Mouse (Mus musculus): ENCODE results near the gene Hnrnpm. TPM values are rescaled to one million over a fixed set of nuclear protein-coding genes. Genes with fewer than 3 reads are reported as not detected.

The Hnrnpm gene
- total and polyA plus RNA-seq, 2 experiments from 2014 or later, result 54.3 to 139 TPM

DNA sequence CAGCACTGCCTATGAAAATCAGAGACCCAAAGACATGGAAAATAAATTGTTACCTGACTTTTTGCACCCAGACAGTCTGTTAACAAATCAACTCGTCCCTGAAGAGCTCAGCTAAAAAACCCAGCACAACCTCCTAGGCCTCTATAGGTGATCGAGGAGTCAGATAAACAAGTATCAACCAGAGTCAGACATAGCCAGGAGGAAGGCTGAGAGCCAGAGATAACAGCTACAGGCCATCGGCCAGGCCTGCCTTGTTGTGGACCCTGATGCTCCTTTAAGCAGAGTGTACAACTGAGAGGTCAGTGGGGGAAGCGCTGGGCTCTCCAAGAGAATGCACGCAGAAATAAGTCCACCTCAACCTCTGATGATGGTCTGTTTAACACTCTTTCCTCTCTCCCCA is 26.6 kb upstream of the Hnrnpm start:
- Histone ChIP-seq H3K27me3 (ENCODE audit: control insufficient read depth, insufficient read depth, low read length) (no peaks in the 10 kb centered on the region), H3K27ac (ENCODE audit: low read depth) (no peak overlapping the region), H3K9ac (replicated peaks; ENCODE audit: low read depth, low read length) (no peak overlapping the region), H3K9me3 (replicated peaks; ENCODE audit: control insufficient read depth, low read length) (no peaks in the 10 kb centered on the region), H3K36me3 (replicated peaks; ENCODE audit: control insufficient read depth, insufficient read depth, low read length) (peaks cover 14% of the 10 kb centered on the region), H3K4me3 (ENCODE audit: low read depth, low read length) (no peak overlapping the region), H3K4me2 (ENCODE audit: low read depth, low read length) (no peak overlapping the region), H3K4me1 (ENCODE audit: control insufficient read depth, insufficient read depth) (peaks cover 5% of the 10 kb centered on the region; the same call in 1 of the 2 replicates)
- TF ChIP-seq EP300 (IDR thresholded peaks at IDR 0.05; ENCODE audit: low read depth), result no peak
- no peak for TF ChIP-seq CTCF (IDR thresholded peaks at IDR 0.05; ENCODE audit: low read depth)
- 37% methylated on average over 5 of the region's 5 CpGs for WGBS
- DNase-seq (ENCODE audit: low spot score) (no peak), ATAC-seq (ENCODE audit: insufficient read depth, low read depth) (no peak)

DNA sequence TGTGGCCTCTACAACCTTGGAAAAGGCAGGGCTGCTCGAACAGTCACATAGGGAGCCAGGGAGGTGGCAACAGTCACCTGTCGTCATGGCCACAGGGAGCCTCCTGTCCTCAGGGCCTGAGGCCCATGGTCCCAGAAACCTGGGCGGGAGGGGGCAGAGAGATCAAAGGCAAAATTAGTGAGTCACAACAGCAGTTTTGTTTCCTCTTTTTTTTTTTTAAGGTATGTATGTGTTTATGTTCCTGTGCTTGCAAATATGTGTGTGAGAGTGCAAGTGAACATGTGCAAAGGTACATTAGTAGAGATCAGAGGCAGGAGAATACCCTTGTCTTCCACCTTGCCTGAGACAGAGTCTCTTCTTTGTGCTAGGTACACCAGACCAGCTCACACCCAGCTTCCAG is 23.2 kb upstream of the Hnrnpm start:
- Histone ChIP-seq H3K9ac (replicated peaks; ENCODE audit: low read depth, low read length) (no peak overlapping the region), H3K4me1 (ENCODE audit: control insufficient read depth, insufficient read depth) (peaks cover 5% of the 10 kb centered on the region; the same call in 1 of the 2 replicates), H3K27ac (ENCODE audit: low read depth) (no peak overlapping the region), H3K4me3 (ENCODE audit: low read depth, low read length) (no peak overlapping the region), H3K9me3 (replicated peaks; ENCODE audit: control insufficient read depth, low read length) (no peaks in the 10 kb centered on the region), H3K27me3 (ENCODE audit: control insufficient read depth, insufficient read depth, low read length) (no peaks in the 10 kb centered on the region), H3K36me3 (replicated peaks; ENCODE audit: control insufficient read depth, insufficient read depth, low read length) (peaks cover 31% of the 10 kb centered on the region), H3K4me2 (ENCODE audit: low read depth, low read length) (no peak overlapping the region)
- TF ChIP-seq CTCF (IDR thresholded peaks at IDR 0.05; ENCODE audit: low read depth) (no peak), EP300 (IDR thresholded peaks at IDR 0.05; ENCODE audit: low read depth) (no peak)
- ATAC-seq (ENCODE audit: insufficient read depth, low read depth) (no peak), DNase-seq (ENCODE audit: low spot score) (no peak)
- WGBS, result 72% methylated on average over 3 of the region's 3 CpGs

DNA sequence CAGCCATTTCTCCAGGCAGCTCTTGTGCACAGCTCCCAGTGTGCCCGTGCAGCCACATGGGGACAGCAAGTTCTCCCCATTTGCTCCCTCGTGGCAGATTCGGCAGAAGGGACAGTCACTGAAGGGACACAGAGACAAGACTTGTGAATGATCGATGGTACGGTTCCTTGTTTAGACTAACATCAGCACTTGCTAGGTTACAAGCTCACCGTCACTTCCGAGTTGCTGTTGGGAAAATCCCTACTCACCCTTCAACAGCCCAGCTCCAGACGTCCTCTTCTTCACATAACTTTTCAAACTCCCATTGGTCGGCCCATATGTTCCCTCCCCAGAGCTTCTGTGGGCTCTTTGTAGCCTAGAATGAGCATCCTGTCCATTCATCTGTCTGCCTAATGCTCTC is 16.4 kb upstream of the Hnrnpm start:
- ATAC-seq (ENCODE audit: insufficient read depth, low read depth) (no peak), DNase-seq (ENCODE audit: low spot score) (no peak)
- Histone ChIP-seq H3K4me1 (ENCODE audit: control insufficient read depth, insufficient read depth) (no peaks in the 10 kb centered on the region), H3K9me3 (replicated peaks; ENCODE audit: control insufficient read depth, low read length) (no peaks in the 10 kb centered on the region), H3K36me3 (replicated peaks; ENCODE audit: control insufficient read depth, insufficient read depth, low read length) (peaks cover 43% of the 10 kb centered on the region), H3K4me2 (ENCODE audit: low read depth, low read length) (no peak overlapping the region), H3K27me3 (ENCODE audit: control insufficient read depth, insufficient read depth, low read length) (no peaks in the 10 kb centered on the region), H3K27ac (ENCODE audit: low read depth) (no peak overlapping the region), H3K4me3 (ENCODE audit: low read depth, low read length) (no peak overlapping the region), H3K9ac (replicated peaks; ENCODE audit: low read depth, low read length) (no peak overlapping the region)
- TF ChIP-seq CTCF (IDR thresholded peaks at IDR 0.05; ENCODE audit: low read depth) (no peak), EP300 (IDR thresholded peaks at IDR 0.05; ENCODE audit: low read depth) (no peak)
- WGBS, result 85% methylated on average over 9 of the region's 9 CpGs

DNA sequence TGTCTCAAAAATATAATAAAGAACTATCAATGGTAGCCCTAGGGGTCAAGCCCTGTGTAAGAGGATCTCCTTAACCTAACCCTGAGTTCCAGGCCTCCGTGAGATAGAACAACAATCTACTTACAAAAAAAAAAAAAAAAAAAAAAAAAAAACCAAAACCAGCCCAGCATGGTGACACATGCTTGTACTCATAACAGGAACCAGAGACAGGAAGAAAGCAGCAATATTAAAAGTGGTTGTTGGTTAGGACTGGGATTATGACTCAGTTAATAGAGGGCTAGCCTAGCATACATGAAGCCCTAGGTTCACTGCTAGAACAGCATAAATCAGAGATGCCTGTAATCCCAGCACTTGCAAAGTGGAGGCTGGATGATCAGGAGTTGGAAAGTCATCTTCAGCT is 15.5 kb upstream of the Hnrnpm start:
- 64% methylated on average over 1 of the region's 1 CpGs for WGBS
- no peak overlapping the region for H3K4me3 ChIP-seq (ENCODE audit: low read depth, low read length)
- H3K4me1 ChIP-seq (ENCODE audit: control insufficient read depth, insufficient read depth), result no peaks in the 10 kb centered on the region
- H3K27ac ChIP-seq (ENCODE audit: low read depth), result no peak overlapping the region
- H3K9me3 ChIP-seq (replicated peaks; ENCODE audit: control insufficient read depth, low read length), result no peaks in the 10 kb centered on the region
- H3K27me3 ChIP-seq (ENCODE audit: control insufficient read depth, insufficient read depth, low read length), result no peaks in the 10 kb centered on the region
- H3K9ac ChIP-seq (replicated peaks; ENCODE audit: low read depth, low read length), result no peak overlapping the region
- H3K36me3 ChIP-seq (replicated peaks; ENCODE audit: control insufficient read depth, insufficient read depth, low read length), result peaks cover 46% of the 10 kb centered on the region
- DNase-seq (ENCODE audit: low spot score), result no peak
- H3K4me2 ChIP-seq (ENCODE audit: low read depth, low read length), result no peak overlapping the region
- no peak for ATAC-seq (ENCODE audit: insufficient read depth, low read depth)
- TF ChIP-seq EP300 (IDR thresholded peaks at IDR 0.05; ENCODE audit: low read depth), result no peak
- TF ChIP-seq CTCF (IDR thresholded peaks at IDR 0.05; ENCODE audit: low read depth), result no peak

DNA sequence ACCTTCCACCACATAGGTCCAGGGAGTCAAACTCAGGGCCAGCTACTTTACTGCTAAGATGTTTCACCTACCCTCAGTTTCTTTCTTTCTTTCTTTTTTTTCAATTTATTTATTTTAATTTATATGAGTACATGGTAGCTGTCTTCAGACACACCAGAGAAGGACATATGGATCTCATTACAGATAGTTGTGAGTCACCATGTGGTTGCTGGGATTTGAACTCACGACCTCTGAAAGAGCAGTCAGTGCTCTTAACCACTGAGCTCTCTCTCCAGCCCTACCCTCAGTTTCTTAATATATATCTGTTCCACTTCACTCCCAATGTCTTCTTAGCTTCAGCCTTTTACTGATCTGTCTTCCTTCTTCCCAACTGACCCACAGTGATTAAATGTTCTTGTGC is 8.8 kb upstream of the Hnrnpm start:
- no peak overlapping the region for H3K27ac ChIP-seq (ENCODE audit: low read depth)
- 93% methylated on average over 1 of the region's 1 CpGs for WGBS
- peaks cover 68% of the 10 kb centered on the region for H3K36me3 ChIP-seq (replicated peaks; ENCODE audit: control insufficient read depth, insufficient read depth, low read length)
- no peak overlapping the region for H3K9ac ChIP-seq (replicated peaks; ENCODE audit: low read depth, low read length)
- ATAC-seq (ENCODE audit: insufficient read depth, low read depth) (no peak), DNase-seq (ENCODE audit: low spot score) (no peak)
- no peak overlapping the region for H3K4me3 ChIP-seq (ENCODE audit: low read depth, low read length)
- no peak for TF ChIP-seq CTCF (IDR thresholded peaks at IDR 0.05; ENCODE audit: low read depth)
- no peak for TF ChIP-seq EP300 (IDR thresholded peaks at IDR 0.05; ENCODE audit: low read depth)
- no peaks in the 10 kb centered on the region for H3K27me3 ChIP-seq (ENCODE audit: control insufficient read depth, insufficient read depth, low read length)
- H3K4me2 ChIP-seq (ENCODE audit: low read depth, low read length), result no peak overlapping the region
- H3K9me3 ChIP-seq (replicated peaks; ENCODE audit: control insufficient read depth, low read length), result no peaks in the 10 kb centered on the region
- H3K4me1 ChIP-seq (ENCODE audit: control insufficient read depth, insufficient read depth), result no peaks in the 10 kb centered on the region

DNA sequence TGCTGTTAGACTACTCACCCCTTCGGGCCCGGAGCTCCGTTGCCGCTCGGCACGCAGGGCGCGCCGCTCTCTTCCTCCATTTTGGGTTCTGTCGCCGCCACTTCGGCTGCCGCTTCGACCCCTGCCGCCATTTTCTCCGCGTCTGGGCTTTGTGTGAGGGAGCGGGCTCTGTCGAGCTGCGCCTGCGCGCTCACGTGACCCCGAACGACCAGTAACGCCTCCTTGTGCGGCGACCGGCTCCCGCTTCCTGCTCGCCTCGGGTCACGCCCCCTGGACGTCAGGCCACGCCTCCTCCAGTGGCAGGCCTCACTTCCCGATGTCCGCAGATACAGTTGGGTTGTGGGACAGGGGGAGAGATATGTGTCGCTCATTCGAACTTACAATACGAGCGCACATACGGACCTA is 1.4 kb downstream of the Hnrnpm start:
- WGBS, result under 1% methylated on average over 42 of the region's 42 CpGs

More for the DNA sequence above, 1.4 kb downstream of the Hnrnpm start:
- peak; percentile 99 for ATAC-seq (ENCODE audit: insufficient read depth, low read depth)
- Histone ChIP-seq H3K27ac (ENCODE audit: low read depth) (peak overlapping the region; percentile 98), H3K9me3 (replicated peaks; ENCODE audit: control insufficient read depth, low read length) (no peaks in the 10 kb centered on the region), H3K4me2 (ENCODE audit: low read depth, low read length) (peak overlapping the region; percentile 95), H3K9ac (replicated peaks; ENCODE audit: low read depth, low read length) (peak overlapping the region; percentile 98), H3K36me3 (replicated peaks; ENCODE audit: control insufficient read depth, insufficient read depth, low read length) (0 out of 2 replicates have a peak, but pooled peaks cover 8% of the 10 kb centered on the region), H3K4me3 (ENCODE audit: low read depth, low read length) (peak overlapping the region; percentile 89), H3K27me3 (ENCODE audit: control insufficient read depth, insufficient read depth, low read length) (no peaks in the 10 kb centered on the region), H3K4me1 (ENCODE audit: control insufficient read depth, insufficient read depth) (peaks cover 34% of the 10 kb centered on the region)
- TF ChIP-seq EP300 (IDR thresholded peaks at IDR 0.05; ENCODE audit: low read depth), result no peak
- peak; percentile 25; the same call in 1 of the 2 replicates for TF ChIP-seq CTCF (IDR thresholded peaks at IDR 0.05; ENCODE audit: low read depth)
- peak; percentile 97 for DNase-seq (ENCODE audit: low spot score)
